Mouse (Mus musculus) right cerebral cortex, adult 18-20 months (tissue): ENCODE results near the gene Gltpd2.
A peak's percentile ranks its signal among the peaks of the same experiment; 100 is the strongest.
"Not testable (repeated sequence)": the region's sequence is repeated elsewhere in the genome, so short reads cannot be mapped to it uniquely, and the experiment has no call there.

Experiments
- DNase-seq: peaks from one replicate; pipeline ENCODE4 v3.0.0; 2022; ENCODE audit warnings: mixed read lengths

Gltpd2 gene

GRCm38 (mm10) chr11:70518923-70519322 is at the start of gene Gltpd2:
Gene Gltpd2, plus strand, starts transcription at chr11:70519196.
- DNase-seq = no peak

DNA sequence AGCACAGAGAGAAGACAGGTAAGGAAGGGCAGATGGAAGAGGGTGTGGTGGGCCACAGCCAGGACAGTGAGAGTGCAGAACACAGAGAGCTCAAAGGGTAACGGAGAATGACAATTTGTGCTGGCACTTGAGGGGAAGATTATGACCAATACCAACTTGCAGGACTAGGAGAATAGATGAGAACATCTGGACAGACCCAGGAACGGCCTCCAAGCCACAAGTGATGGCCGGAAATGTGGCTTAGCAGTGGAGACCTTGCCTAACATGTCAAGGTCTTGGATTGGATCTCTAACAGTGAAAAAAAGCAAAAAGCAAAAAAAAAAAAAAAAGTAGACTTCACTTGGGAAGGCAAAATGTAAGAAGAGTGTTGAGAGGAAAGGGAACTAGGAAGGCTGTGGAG is 49.2 kb upstream of the Gltpd2 start:
- no peak for DNase-seq

DNA sequence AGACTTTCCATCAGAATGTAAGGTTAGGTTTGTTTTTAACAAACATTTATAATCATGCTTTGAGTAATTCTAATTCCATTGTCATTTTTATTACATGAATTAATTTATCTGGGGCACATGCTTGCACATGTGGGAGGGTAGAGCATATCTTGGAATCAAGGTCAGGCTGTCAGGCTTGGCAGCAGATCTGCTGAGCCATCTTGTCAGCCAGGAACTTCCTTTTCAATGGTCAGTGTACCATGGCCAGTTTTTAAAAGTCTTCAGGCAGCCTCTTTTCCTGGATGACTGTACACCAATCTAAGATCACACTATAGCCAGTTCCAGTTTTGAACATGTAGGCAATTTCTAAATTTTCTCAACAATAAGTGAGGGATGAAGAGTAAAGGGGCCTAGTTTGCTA is 46.3 kb upstream of the Gltpd2 start:
- no peak for DNase-seq

DNA sequence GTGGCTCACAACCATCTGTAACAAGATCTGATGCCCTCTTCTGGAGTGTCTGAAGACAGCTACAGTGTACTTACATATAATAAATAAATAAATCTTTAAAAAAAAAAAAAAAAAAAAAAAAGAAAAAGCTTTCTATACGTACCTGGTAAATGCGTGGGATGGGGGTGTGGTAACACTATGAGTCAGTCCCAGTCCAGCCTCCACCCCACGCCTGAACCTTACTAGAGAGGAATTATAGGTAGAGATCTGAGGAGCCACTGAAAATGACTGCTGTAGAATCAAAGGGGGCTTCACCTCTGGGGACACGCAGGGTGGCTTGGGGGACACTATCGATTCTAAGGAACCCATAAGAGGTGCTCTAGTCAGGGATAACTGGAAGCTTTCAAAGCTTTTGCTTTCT is 45.7 kb upstream of the Gltpd2 start:
- not testable (repeated sequence) for DNase-seq

DNA sequence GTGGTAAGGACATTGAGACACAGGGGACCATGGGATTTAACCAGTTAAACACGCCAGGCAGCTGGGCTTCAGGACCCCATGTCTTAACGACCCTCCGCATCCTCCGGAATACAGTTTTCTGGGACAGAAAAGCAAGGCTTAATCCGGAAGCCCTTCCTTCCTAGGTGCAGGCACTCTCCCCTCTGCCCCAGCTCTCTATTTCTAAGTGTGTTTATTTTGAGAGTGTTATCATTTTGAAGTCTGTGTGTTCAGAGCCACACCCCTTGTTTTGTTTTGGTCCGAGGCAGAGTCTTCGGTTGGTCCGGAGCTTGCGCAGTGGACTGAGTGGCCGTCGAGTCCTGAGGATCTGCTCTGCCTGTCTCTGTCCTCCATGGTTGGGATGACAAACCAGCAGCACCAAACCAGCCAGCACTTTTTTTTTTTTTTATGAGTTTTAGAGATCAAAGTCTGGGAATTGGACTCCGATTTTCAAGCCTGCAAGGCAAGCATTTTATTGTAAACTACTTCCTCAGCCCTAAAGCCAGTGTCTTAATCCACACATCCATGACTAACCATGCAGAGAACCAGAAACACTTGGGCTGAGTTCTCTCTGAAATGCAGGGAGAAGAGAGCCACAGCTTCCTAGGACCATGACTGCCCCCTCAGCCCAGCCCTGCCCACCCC is 44.0 kb upstream of the Gltpd2 start:
- no peak for DNase-seq

DNA sequence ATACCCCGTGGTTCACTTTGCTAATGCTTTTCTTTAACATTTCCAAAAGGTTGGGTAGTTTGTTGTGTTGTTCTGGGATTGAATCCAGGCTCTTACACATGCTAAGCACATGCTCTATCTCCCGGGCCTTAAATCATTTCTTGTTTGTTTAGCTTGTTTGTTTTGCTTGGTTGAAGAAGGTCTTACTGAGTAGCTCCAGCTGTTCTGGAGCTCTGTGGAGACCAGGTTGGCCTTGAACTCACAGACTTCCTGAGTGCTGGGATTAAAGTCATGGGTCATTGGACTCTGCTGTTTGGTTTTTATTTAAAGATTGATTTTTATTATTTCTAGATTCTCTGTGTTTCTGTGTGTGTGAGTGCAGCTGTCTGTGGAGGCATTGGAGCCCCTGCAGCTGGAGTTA is 33.5 kb upstream of the Gltpd2 start:
- no peak for DNase-seq

- DNase-seq = no peak
Measured at GRCm38 (mm10) chr11:70487816-70488215, 31.2 kb upstream of the Gltpd2 start.

- DNase-seq = no peak
Measured at GRCm38 (mm10) chr11:70489138-70489537, 29.9 kb upstream of the Gltpd2 start.

GRCm38 (mm10) chr11:70489684-70490083 is 29.3 kb upstream of the Gltpd2 start:
- no peak for DNase-seq

DNA sequence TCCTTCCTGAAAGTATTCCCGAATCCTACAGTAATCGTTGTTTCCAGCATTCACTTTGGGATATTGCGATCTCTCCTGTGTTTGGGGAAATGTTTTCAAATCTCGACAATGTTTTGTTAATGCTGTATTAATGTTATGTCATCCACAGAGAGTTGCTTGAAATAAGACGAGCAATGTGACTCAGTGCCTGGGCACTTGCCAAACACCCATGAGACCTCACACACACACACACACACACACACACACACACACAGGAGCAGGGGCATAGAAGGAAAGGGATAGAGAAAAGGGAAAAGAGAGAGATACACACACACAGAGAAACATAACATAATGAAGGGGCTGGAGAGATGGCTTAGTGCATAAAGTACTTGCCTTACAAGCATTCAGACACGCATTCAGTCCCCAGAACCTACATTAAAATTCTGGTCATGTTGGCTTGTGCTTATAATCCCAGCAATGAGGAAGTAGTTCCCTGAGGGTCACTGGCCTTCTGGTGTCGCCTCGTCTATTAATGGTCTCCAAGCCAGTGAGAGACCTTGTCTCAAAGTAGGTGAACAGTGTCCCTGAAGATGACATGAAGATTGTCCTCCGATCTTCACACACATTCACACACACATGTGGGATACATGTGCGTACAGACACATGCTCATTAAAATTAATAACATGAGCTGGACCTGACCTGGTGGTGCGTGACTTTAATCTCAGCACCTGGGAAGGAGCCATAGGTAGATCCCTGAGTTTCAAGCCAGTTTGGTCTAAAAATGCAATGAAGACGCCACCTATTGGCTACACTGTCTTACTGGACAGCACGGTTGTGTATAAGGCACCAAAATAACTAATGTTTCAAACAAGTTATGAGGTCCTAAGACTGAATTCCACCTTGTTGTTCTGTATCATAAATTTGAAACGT is 19.2 kb upstream of the Gltpd2 start:
- no peak for DNase-seq

DNA sequence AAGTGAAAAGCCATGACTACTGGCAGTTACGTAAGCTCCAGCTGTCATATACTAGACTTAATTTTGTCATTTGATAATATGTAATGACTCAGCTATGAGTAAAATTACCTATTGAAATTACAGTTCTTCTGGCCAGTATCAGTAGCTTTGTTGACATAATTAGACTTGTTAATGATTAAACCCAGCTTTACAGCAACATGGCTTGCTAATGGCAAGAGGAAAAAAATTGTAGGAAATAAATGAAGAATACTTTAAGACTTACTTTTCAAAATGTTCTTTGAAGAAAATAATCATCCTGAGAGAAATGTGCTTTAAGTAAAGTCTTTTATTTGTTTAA is 18.6 kb upstream of the Gltpd2 start:
- no peak for DNase-seq

DNA sequence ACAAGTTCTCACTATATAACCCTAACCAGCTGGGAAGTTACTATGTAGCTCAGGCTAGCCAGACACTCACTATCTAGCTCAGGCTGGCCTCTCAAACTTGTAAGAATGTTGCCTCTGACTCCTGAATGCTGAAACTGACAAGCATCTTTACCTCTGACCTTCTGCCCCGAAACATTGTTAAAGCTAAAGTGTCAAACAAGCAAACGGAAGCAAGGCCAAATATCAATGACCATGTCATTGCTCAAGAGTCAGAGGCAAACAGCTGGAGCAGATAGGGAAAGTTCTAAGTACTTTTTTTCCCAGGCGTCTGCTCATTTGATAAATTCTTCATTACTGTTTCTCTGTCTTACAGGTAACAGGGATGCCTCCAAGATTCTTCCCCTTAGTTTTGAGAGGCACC is 17.0 kb upstream of the Gltpd2 start:
- DNase-seq = no peak

DNA sequence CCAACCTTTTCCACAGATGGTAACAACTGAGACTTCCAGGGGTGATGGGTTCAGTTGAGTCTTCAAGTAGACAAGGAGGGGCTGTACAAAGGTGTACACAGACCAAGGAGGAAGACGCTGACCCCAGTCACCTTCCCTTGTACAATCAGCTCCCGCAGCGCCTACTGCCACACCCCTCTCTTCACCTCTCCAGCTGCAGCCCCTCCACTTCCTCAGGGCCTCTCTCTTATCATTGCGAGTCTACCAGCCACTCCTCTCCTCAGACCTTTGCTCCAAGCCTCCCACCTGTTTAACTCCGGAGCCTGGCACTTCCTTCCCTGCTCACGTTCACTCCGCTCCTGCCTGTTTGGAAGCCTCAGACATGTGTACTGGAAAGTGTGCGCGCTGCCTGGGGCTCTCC is 14.0 kb upstream of the Gltpd2 start, which contains the start of gene Tm4sf5:
Tm4sf5 (plus strand) TSS at position 275 of the 400 bp plus-strand sequence.
- no peak for DNase-seq

DNA sequence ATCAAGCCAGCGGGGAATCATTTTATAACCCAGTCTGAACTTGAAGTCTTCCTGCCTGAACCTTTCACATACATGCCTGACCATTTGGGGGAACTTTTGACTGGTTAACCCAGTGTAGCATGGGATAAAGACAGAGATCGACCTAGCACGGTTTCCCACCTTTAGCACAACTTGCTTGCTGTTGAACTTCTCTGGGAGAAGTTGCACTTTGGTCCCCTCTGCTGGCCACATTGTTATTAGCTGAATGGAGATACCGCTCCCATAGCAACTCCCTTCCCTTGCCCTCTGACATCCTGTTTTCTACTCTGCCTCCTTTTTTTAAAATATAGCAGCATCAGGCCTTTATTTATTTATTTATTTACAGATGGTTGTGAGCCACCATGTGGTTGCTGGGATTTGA is 12.6 kb upstream of the Gltpd2 start:
- peak; percentile 33 for DNase-seq

- no peak for DNase-seq
Measured at GRCm38 (mm10) chr11:70506962-70507515, 12.0 kb upstream of the Gltpd2 start.

DNA sequence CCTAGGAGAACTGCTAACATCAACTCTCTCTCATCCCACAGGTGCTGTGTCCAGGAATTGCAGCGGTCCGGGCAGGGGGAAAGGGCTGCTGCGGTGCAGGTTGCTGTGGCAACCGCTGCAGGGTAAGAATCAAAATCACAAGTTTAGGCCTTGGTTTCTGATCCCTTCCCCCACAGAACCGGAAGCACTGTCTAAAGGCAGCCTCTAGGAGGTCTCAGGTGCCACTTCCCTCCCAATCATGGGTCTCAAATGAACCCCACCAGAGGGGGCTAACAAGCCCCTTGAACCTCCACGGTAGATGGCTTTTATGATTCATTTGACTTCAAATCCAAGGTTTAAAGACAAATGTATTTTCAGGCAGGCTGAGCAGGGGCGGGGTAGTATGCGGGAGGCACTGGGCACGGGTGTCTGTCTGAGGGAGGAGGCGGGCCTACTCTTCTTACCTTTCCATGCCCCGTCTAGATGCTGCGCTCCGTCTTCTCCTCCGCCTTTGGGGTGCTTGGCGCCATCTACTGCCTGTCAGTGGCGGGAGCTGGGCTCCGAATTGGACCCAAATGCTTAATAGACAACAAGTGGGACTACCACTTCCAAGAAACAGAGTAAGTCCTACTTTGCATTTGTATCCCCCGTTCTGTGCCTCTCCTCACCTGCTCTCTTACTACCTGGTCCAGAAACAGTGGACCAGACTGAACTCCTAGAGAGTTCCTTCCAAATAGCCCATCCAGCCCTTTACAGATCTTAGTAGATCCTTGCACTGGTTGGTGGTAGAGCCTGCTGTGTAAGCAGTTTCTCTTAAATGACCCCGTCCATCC is 9.0 kb upstream of the Gltpd2 start:
- peak; percentile 33 for DNase-seq

GRCm38 (mm10) chr11:70511242-70511641 is 7.8 kb upstream of the Gltpd2 start:
- no peak for DNase-seq

DNA sequence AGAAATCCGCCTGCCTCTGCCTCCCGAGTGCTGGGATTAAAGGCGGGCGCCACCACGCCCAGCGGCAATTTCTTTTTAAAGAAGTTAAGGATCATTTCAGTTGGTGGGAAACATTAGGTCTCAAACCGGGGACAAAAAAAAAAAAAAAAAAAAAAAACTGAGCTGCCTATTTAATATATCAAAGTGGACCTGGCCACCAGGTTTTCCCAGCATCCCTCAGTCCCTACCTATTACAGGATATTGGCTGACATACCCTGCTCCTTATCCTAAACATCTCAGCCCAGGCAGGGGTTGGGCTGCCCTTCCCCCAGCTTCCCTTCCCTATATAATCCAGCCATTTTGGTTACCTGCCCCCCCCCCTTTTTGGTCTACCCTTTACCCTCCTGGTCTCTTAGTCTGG is 7.2 kb upstream of the Gltpd2 start:
- no peak for DNase-seq

DNA sequence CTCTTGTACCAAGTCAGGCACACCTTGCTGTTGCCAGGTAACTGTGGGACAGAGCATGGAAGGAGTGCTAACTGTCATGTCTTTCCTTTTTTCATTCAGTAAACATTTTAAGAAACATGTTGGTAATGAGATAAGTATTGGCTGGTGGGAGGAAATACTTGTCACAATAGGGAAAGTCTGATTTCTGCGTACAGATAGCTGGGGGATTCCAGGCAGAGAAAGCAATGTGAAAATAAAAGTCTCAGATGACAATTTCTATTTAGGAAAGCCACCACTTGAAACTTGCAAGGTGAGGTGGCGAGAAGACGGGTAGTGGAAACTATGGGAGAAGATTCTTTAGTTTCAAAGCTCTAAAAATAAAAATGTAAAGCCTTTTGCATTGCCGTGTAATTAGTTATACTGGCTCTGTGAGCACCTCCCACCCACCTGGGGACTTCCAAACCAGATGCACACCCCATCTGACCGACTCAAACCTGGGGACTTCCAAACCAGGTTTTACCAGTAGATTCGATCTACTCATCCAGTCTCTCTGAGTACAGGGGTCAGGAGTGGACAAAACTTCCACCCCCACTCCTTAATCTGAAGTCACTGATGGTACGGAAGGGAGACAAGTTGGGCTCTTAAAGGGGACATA is 6.2 kb upstream of the Gltpd2 start:
- no peak for DNase-seq

DNA sequence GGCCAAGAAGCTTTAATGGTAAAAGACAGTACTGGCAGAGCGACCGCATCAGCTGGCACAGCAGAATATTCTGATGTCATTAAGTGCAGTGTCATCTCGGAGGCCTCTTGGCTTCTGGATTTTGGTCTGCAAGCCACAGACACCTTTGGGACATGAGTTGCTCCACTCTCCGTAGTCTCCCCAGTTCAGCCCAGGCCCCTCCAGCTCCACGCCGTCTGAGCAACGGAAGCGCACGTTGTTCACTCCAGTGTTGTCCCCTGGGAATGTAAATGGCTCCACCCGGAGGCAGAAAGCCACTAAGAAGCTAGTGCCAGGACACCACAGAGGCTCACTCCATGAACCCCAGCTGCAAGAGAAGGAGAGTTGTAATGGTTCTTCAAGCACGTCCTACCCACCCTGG is 5.5 kb upstream of the Gltpd2 start:
- no peak for DNase-seq

GRCm38 (mm10) chr11:70514288-70514687 is 4.7 kb upstream of the Gltpd2 start, which contains the start of gene Vmo1:
Gene Vmo1, minus strand, starts transcription at chr11:70514616.
- DNase-seq = no peak

DNA sequence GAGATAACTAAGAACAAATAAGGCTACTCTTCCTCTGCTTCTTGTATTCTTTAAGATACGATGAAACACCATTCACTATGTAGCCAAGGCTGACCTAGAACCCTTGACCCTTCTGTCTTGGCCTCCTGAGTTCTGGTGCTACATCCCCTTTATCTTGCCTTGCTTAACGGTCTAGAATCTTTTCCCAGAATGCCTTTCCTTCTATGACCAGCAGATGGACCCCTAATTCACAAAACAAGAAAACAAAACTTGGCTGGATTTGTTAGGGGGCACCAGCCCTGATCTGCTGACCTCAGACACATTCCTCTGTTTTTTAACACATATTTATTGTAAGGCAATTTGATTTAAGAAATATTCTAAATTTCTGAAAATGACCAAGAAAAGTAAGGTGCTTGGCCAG is 2.6 kb upstream of the Gltpd2 start:
- DNase-seq = peak; percentile 22

DNA sequence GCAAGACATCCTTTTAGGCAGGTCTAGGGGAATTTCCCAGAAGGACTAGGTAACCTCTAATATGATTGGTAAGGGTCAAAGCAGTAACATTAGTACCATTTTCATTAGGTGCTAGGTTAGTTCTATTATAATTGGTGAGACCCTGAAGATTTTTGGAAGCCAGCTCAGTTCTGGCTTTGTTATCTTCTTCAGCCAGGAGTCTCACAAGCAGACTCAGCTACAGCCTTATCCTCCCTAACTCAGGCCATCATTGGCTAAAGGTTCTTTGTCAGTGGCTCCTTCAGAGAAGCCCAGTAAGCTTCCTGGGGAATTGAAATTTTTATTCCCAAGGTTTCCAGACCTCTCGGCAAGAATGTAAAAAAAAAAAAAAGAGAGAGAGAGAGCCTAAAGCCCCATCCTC is 560 bp upstream of the Gltpd2 start:
- no peak for DNase-seq
